Mouse (Mus musculus): Measurements from ENCODE around the gene Kcnn4. TPM values are rescaled to one million over a fixed set of nuclear protein-coding genes. Genes with fewer than 3 reads are reported as not detected.

Gene Kcnn4
- polyA plus RNA-seq, 1 experiment from 2014 or later = 5.8 TPM

GRCm38 (mm10) chr7:24402851-24403250 lies 32.8 kb downstream of the Kcnn4 start:
- Histone ChIP-seq H3K9me3 (ENCODE audit: control insufficient read depth, low read length) (no peaks in the 10 kb centered on the region), H3K36me3 (ENCODE audit: control insufficient read depth, insufficient read depth, low read length) (peaks cover 24% of the 10 kb centered on the region; the same call in 1 of the 2 replicates), H3K4me3 (ENCODE audit: low read depth, low read length) (no peak overlapping the region), H3K4me1 (ENCODE audit: control insufficient read depth, insufficient read depth, low read length) (no peaks in the 10 kb centered on the region; the same call in 1 of the 2 replicates), H3K27ac (replicated peaks; ENCODE audit: low read depth, low read length) (no peak overlapping the region), H3K9ac (ENCODE audit: low read depth, low read length) (no peak overlapping the region), H3K4me2 (ENCODE audit: low read depth, low read length) (no peak overlapping the region), H3K27me3 (replicated peaks; ENCODE audit: control insufficient read depth, insufficient read depth, low read length) (no peaks in the 10 kb centered on the region)
- DNase-seq (ENCODE audit: low spot score) (no peak), ATAC-seq (ENCODE audit: low read depth) (no peak)
- WGBS = 100% methylated on average over 9 of the region's 9 CpGs

GRCm38 (mm10) chr7:24405649-24406048 lies 35.6 kb downstream of the Kcnn4 start:
- 88% methylated on average over 9 of the region's 13 CpGs for WGBS
- peaks cover 31% of the 10 kb centered on the region; the same call in 1 of the 2 replicates for H3K36me3 ChIP-seq (ENCODE audit: control insufficient read depth, insufficient read depth, low read length)
- no peak overlapping the region for H3K9ac ChIP-seq (ENCODE audit: low read depth, low read length)

GRCm38 (mm10) chr7:24406528-24407344 lies 36.7 kb downstream of the Kcnn4 start:
- no peak overlapping the region for H3K27ac ChIP-seq (replicated peaks; ENCODE audit: low read depth, low read length)
- H3K4me3 ChIP-seq (ENCODE audit: low read depth, low read length) = no peak overlapping the region
- 40% methylated on average over 5 of the region's 5 CpGs for WGBS
- no peaks in the 10 kb centered on the region; the same call in 1 of the 2 replicates for H3K4me1 ChIP-seq (ENCODE audit: control insufficient read depth, insufficient read depth, low read length)
- no peaks in the 10 kb centered on the region for H3K27me3 ChIP-seq (replicated peaks; ENCODE audit: control insufficient read depth, insufficient read depth, low read length)
- H3K9ac ChIP-seq (ENCODE audit: low read depth, low read length) = peak overlapping the region; percentile 16; the same call in 1 of the 2 replicates
- H3K36me3 ChIP-seq (ENCODE audit: control insufficient read depth, insufficient read depth, low read length) = peaks cover 31% of the 10 kb centered on the region; the same call in 1 of the 2 replicates
- DNase-seq (ENCODE audit: low spot score) (peak; percentile 87), ATAC-seq (ENCODE audit: low read depth) (no peak)
- no peaks in the 10 kb centered on the region for H3K9me3 ChIP-seq (ENCODE audit: control insufficient read depth, low read length)
- no peak overlapping the region for H3K4me2 ChIP-seq (ENCODE audit: low read depth, low read length)

More at GRCm38 (mm10) chr7:24405649-24406048, 35.6 kb downstream of the Kcnn4 start:
- Histone ChIP-seq H3K4me3 (ENCODE audit: low read depth, low read length) (no peak overlapping the region), H3K4me2 (ENCODE audit: low read depth, low read length) (no peak overlapping the region), H3K4me1 (ENCODE audit: control insufficient read depth, insufficient read depth, low read length) (no peaks in the 10 kb centered on the region; the same call in 1 of the 2 replicates), H3K27ac (replicated peaks; ENCODE audit: low read depth, low read length) (no peak overlapping the region), H3K27me3 (replicated peaks; ENCODE audit: control insufficient read depth, insufficient read depth, low read length) (no peaks in the 10 kb centered on the region), H3K9me3 (ENCODE audit: control insufficient read depth, low read length) (no peaks in the 10 kb centered on the region)
- no peak for ATAC-seq (ENCODE audit: low read depth)
- DNase-seq (ENCODE audit: low spot score) = no peak

- WGBS = 83% methylated on average over 9 of the region's 9 CpGs
- DNase-seq (ENCODE audit: low spot score) (no peak), ATAC-seq (ENCODE audit: low read depth) (no peak)
- no peaks in the 10 kb centered on the region; the same call in 1 of the 2 replicates for H3K4me1 ChIP-seq (ENCODE audit: control insufficient read depth, insufficient read depth, low read length)
- no peak overlapping the region for H3K4me3 ChIP-seq (ENCODE audit: low read depth, low read length)
- H3K27ac ChIP-seq (replicated peaks; ENCODE audit: low read depth, low read length) = no peak overlapping the region
- H3K36me3 ChIP-seq (ENCODE audit: control insufficient read depth, insufficient read depth, low read length) = peaks cover 31% of the 10 kb centered on the region; the same call in 1 of the 2 replicates
- H3K27me3 ChIP-seq (replicated peaks; ENCODE audit: control insufficient read depth, insufficient read depth, low read length) = no peaks in the 10 kb centered on the region
- H3K4me2 ChIP-seq (ENCODE audit: low read depth, low read length) = no peak overlapping the region
- no peaks in the 10 kb centered on the region for H3K9me3 ChIP-seq (ENCODE audit: control insufficient read depth, low read length)
- no peak overlapping the region for H3K9ac ChIP-seq (ENCODE audit: low read depth, low read length)
Measured at GRCm38 (mm10) chr7:24408186-24408585, 38.1 kb downstream of the Kcnn4 start.

- no peaks in the 10 kb centered on the region; the same call in 1 of the 2 replicates for H3K4me1 ChIP-seq (ENCODE audit: control insufficient read depth, insufficient read depth, low read length)
- H3K9ac ChIP-seq (ENCODE audit: low read depth, low read length) = no peak overlapping the region
- no peaks in the 10 kb centered on the region for H3K27me3 ChIP-seq (replicated peaks; ENCODE audit: control insufficient read depth, insufficient read depth, low read length)
- DNase-seq (ENCODE audit: low spot score) (no peak), ATAC-seq (ENCODE audit: low read depth) (no peak)
- no peaks in the 10 kb centered on the region for H3K9me3 ChIP-seq (ENCODE audit: control insufficient read depth, low read length)
- no peak overlapping the region for H3K27ac ChIP-seq (replicated peaks; ENCODE audit: low read depth, low read length)
- peaks cover 20% of the 10 kb centered on the region; the same call in 1 of the 2 replicates for H3K36me3 ChIP-seq (ENCODE audit: control insufficient read depth, insufficient read depth, low read length)
- H3K4me3 ChIP-seq (ENCODE audit: low read depth, low read length) = no peak overlapping the region
- no peak overlapping the region for H3K4me2 ChIP-seq (ENCODE audit: low read depth, low read length)
- 88% methylated on average over 6 of the region's 6 CpGs for WGBS
Measured at GRCm38 (mm10) chr7:24410123-24410522, 40.1 kb downstream of the Kcnn4 start.

GRCm38 (mm10) chr7:24410831-24411230 lies 40.8 kb downstream of the Kcnn4 start:
- Histone ChIP-seq H3K4me3 (ENCODE audit: low read depth, low read length) (no peak overlapping the region), H3K4me1 (ENCODE audit: control insufficient read depth, insufficient read depth, low read length) (no peaks in the 10 kb centered on the region; the same call in 1 of the 2 replicates), H3K27me3 (replicated peaks; ENCODE audit: control insufficient read depth, insufficient read depth, low read length) (no peaks in the 10 kb centered on the region), H3K9me3 (ENCODE audit: control insufficient read depth, low read length) (no peaks in the 10 kb centered on the region), H3K36me3 (ENCODE audit: control insufficient read depth, insufficient read depth, low read length) (peaks cover 16% of the 10 kb centered on the region; the same call in 1 of the 2 replicates), H3K9ac (ENCODE audit: low read depth, low read length) (no peak overlapping the region), H3K27ac (replicated peaks; ENCODE audit: low read depth, low read length) (no peak overlapping the region), H3K4me2 (ENCODE audit: low read depth, low read length) (no peak overlapping the region)
- ATAC-seq (ENCODE audit: low read depth) (no peak), DNase-seq (ENCODE audit: low spot score) (no peak)
- WGBS = 87% methylated on average over 3 of the region's 3 CpGs

GRCm38 (mm10) chr7:24413630-24414029 lies 43.6 kb downstream of the Kcnn4 start:
- Histone ChIP-seq H3K27me3 (replicated peaks; ENCODE audit: control insufficient read depth, insufficient read depth, low read length) (no peaks in the 10 kb centered on the region), H3K4me1 (ENCODE audit: control insufficient read depth, insufficient read depth, low read length) (no peaks in the 10 kb centered on the region), H3K36me3 (ENCODE audit: control insufficient read depth, insufficient read depth, low read length) (peaks cover 19% of the 10 kb centered on the region; the same call in 1 of the 2 replicates), H3K4me2 (ENCODE audit: low read depth, low read length) (no peak overlapping the region), H3K4me3 (ENCODE audit: low read depth, low read length) (no peak overlapping the region), H3K27ac (replicated peaks; ENCODE audit: low read depth, low read length) (no peak overlapping the region), H3K9ac (ENCODE audit: low read depth, low read length) (no peak overlapping the region), H3K9me3 (ENCODE audit: control insufficient read depth, low read length) (no peaks in the 10 kb centered on the region)
- WGBS = 71% methylated on average over 2 of the region's 3 CpGs
- ATAC-seq (ENCODE audit: low read depth) (peak; percentile 38; the same call in 1 of the 2 replicates), DNase-seq (ENCODE audit: low spot score) (no peak)

GRCm38 (mm10) chr7:24415261-24415660 lies 45.2 kb downstream of the Kcnn4 start:
- H3K4me3 ChIP-seq (ENCODE audit: low read depth, low read length) = no peak overlapping the region
- H3K4me1 ChIP-seq (ENCODE audit: control insufficient read depth, insufficient read depth, low read length) = no peaks in the 10 kb centered on the region
- no peak overlapping the region for H3K9ac ChIP-seq (ENCODE audit: low read depth, low read length)
- no peaks in the 10 kb centered on the region for H3K27me3 ChIP-seq (replicated peaks; ENCODE audit: control insufficient read depth, insufficient read depth, low read length)
- ATAC-seq (ENCODE audit: low read depth) (no peak), DNase-seq (ENCODE audit: low spot score) (no peak)
- no peak overlapping the region for H3K4me2 ChIP-seq (ENCODE audit: low read depth, low read length)
- H3K9me3 ChIP-seq (ENCODE audit: control insufficient read depth, low read length) = no peaks in the 10 kb centered on the region
- no peak overlapping the region for H3K27ac ChIP-seq (replicated peaks; ENCODE audit: low read depth, low read length)
- peaks cover 17% of the 10 kb centered on the region; the same call in 1 of the 2 replicates for H3K36me3 ChIP-seq (ENCODE audit: control insufficient read depth, insufficient read depth, low read length)
- WGBS = 83% methylated on average over 7 of the region's 7 CpGs

Measured in embryonic facial prominence, embryonic 14.5 days (tissue).